8 mouse cellular contexts compared by ENCODE assay signal in genomic region chr5:113736522-113737164, GRCm38 (mm10). TPM values are rescaled to one million over a fixed set of nuclear protein-coding genes. Genes with fewer than 3 reads are reported as not detected.
DNase-seq lines count a peak whose midpoint lies in the region; ATAC-seq and TF ChIP-seq lines count a peak whose summit lies in the region.

No protein-coding gene starts in this region.

- peak overlapping the region; percentile 86 for H3K4me3 ChIP-seq in heart, embryonic 12.5 days
- peak overlapping the region; percentile 68 to 90 (median 87) for H3K4me3 ChIP-seq in CH12.LX (replicated peaks in 1 of 3; ENCODE audit: low read depth in 2 of 3, low read length in 2 of 3, poor library complexity in 1 of 3)
- H3K4me3 ChIP-seq in embryonic facial prominence, embryonic 15.5 days (replicated peaks), result peak overlapping the region; percentile 74
- peak overlapping the region; percentile 79 for H3K4me3 ChIP-seq in liver, embryonic 11.5 days (ENCODE audit: low read depth, low read length)

- peak overlapping the region; percentile 79; the same call in 1 of the 2 replicates for H3K27ac ChIP-seq in heart, embryonic 12.5 days (ENCODE audit: poor library complexity, severe bottlenecking)
- no peak overlapping the region for H3K27ac ChIP-seq in CH12.LX (ENCODE audit: insufficient read depth, low read depth)
- H3K27ac ChIP-seq in embryonic facial prominence, embryonic 15.5 days (replicated peaks), result peak overlapping the region; percentile 95; the same call in 1 of the 2 replicates
- no peak overlapping the region for H3K27ac ChIP-seq in liver, embryonic 11.5 days (ENCODE audit: low read depth, low read length)

- no peak for ATAC-seq in heart, embryonic 12.5 days (ENCODE audit: insufficient number of reproducible peaks, low FRiP score)
- no peak for ATAC-seq in embryonic facial prominence, embryonic 15.5 days (ENCODE audit: insufficient number of reproducible peaks, low FRiP score, low TSS enrichment, low read depth)
- ATAC-seq in liver, embryonic 11.5 days (replicated peaks; ENCODE audit: low FRiP score), result no peak
- ATAC-seq in granulocyte monocyte progenitor cell, adult 5-6 weeks (replicated peaks; ENCODE audit: poor library complexity, severe bottlenecking), result no peak

- H3K27me3 ChIP-seq in heart, embryonic 12.5 days (replicated peaks), result no peaks in the 10 kb centered on the region
- H3K27me3 ChIP-seq in CH12.LX (replicated peaks), result peaks cover 6% of the 10 kb centered on the region
- no peaks in the 10 kb centered on the region for H3K27me3 ChIP-seq in embryonic facial prominence, embryonic 15.5 days
- H3K27me3 ChIP-seq in liver, embryonic 11.5 days (replicated peaks; ENCODE audit: control insufficient read depth, insufficient read depth, low read length), result no peaks in the 10 kb centered on the region

- 41% methylated on average over 15 of the region's 15 CpGs for WGBS in heart, embryonic 12.5 days
- 35% methylated on average over 15 of the region's 15 CpGs for WGBS in embryonic facial prominence, embryonic 15.5 days
- 41% methylated on average over 15 of the region's 15 CpGs for WGBS in liver, embryonic 11.5 days

- intact Hi-C loops in heart, postnatal 25 days (cut with DNase I), result loop anchor here (1.0 kb wide), 1 partner anchor 34 kb away; no protein-coding TSS in a partner anchor

- H3K79me2 ChIP-seq in CH12.LX (replicated peaks; ENCODE audit: control insufficient read depth, extremely low read depth, insufficient read depth, poor library complexity, severe bottlenecking), result no peaks in the 10 kb centered on the region

- H3K9ac ChIP-seq in heart, embryonic 12.5 days, result peak overlapping the region; percentile 85
- peak overlapping the region; percentile 70 for H3K9ac ChIP-seq in CH12.LX (ENCODE audit: insufficient read depth, low read depth)
- H3K9ac ChIP-seq in embryonic facial prominence, embryonic 15.5 days, result peak overlapping the region; percentile 58
- peak overlapping the region; percentile 76 for H3K9ac ChIP-seq in liver, embryonic 11.5 days (ENCODE audit: low read depth, low read length)

- peaks cover 40% of the 10 kb centered on the region for H3K36me3 ChIP-seq in heart, embryonic 12.5 days
- H3K36me3 ChIP-seq in CH12.LX (replicated peaks in 1 of 2; ENCODE audit: control insufficient read depth in 1 of 2, insufficient read depth in 1 of 2, low read length in 1 of 2), result peaks cover 41 to 49% of the 10 kb centered on the region in 2 experiments
- H3K36me3 ChIP-seq in embryonic facial prominence, embryonic 15.5 days, result peaks cover 38% of the 10 kb centered on the region
- H3K36me3 ChIP-seq in liver, embryonic 11.5 days (ENCODE audit: control insufficient read depth, insufficient read depth, low read length), result peaks cover 27% of the 10 kb centered on the region

- no peak for TF ChIP-seq POLR2A in CH12.LX (IDR thresholded peaks at IDR 0.05; ENCODE audit: low read depth, low read length)

- in situ Hi-C loops in CH12.LX (cut with MboI; ENCODE audit: low pct_ligation_motif_present, low pct_unique_long_range_greater_than_20kb, low sequenced_read_pairs), result no loop called here

- H3K4me2 ChIP-seq in heart, embryonic 12.5 days, result peak overlapping the region; percentile 92
- peak overlapping the region; percentile 83 for H3K4me2 ChIP-seq in CH12.LX (ENCODE audit: insufficient read depth, low read depth, poor library complexity, severe bottlenecking)
- H3K4me2 ChIP-seq in embryonic facial prominence, embryonic 15.5 days (replicated peaks), result peak overlapping the region; percentile 76
- H3K4me2 ChIP-seq in liver, embryonic 11.5 days, result peak overlapping the region; percentile 92

- no peaks in the 10 kb centered on the region for H3K9me3 ChIP-seq in heart, embryonic 12.5 days (replicated peaks)
- H3K9me3 ChIP-seq in CH12.LX (replicated peaks; ENCODE audit: low read length), result no peaks in the 10 kb centered on the region
- no peaks in the 10 kb centered on the region for H3K9me3 ChIP-seq in embryonic facial prominence, embryonic 15.5 days (replicated peaks)
- no peaks in the 10 kb centered on the region for H3K9me3 ChIP-seq in liver, embryonic 11.5 days (ENCODE audit: control insufficient read depth, low read length)

- peaks cover 13% of the 10 kb centered on the region for H3K4me1 ChIP-seq in heart, embryonic 12.5 days (replicated peaks)
- H3K4me1 ChIP-seq in CH12.LX (ENCODE audit: control insufficient read depth in 1 of 2, insufficient read depth in 2 of 2), result peaks cover 10 to 21% of the 10 kb centered on the region in 2 experiments
- H3K4me1 ChIP-seq in embryonic facial prominence, embryonic 15.5 days, result peaks cover 18% of the 10 kb centered on the region
- peaks cover 14% of the 10 kb centered on the region for H3K4me1 ChIP-seq in liver, embryonic 11.5 days (replicated peaks; ENCODE audit: control insufficient read depth, insufficient read depth, low read length)

- no peak for TF ChIP-seq EP300 in CH12.LX (IDR thresholded peaks at IDR 0.05; ENCODE audit: low read length)

- peak in 1 of 2 experiments; percentile 34; a peak in 1 of 4 replicates for TF ChIP-seq CTCF in CH12.LX (conservative IDR thresholded peaks at IDR 0.05 in 1 of 2, IDR thresholded peaks at IDR 0.05 in 1 of 2; ENCODE audit: low read depth in 2 of 2, low read length in 2 of 2)

- no peak for TF ChIP-seq RAD21 in CH12.LX (IDR thresholded peaks at IDR 0.05; ENCODE audit: low read depth, low read length)

- dilution Hi-C loops in CH12.LX (cut with MboI; ENCODE audit: extremely low pct_ligation_motif_present, extremely low pct_unique_long_range_greater_than_20kb, low sequenced_read_pairs), result no loop called here

- no peak for DNase-seq in heart, postnatal 25 days (ENCODE audit: low spot score)
- DNase-seq in CH12.LX (ENCODE audit: extremely low read depth), result no peak
- no peak for DNase-seq in liver, embryonic 11.5 days (ENCODE audit: low spot score)
- no peak for DNase-seq in layer of hippocampus, adult 9-10 months (ENCODE audit: low spot score)
- DNase-seq in urinary bladder, postnatal 14 days (ENCODE audit: low spot score), result no peak

TF ChIP-seq in CH12.LX, 34 proteins besides CTCF, POLR2A, EP300 and RAD21 (continues in another document):
- TF ChIP-seq USF2 (conservative IDR thresholded peaks at IDR 0.05; ENCODE audit: low read depth, low read length) (no peak), RCOR1 (conservative IDR thresholded peaks at IDR 0.05; ENCODE audit: low read depth, low read length) (no peak), HCFC1 (IDR thresholded peaks at IDR 0.05; ENCODE audit: low read depth, low read length) (no peak), BHLHE40 (IDR thresholded peaks at IDR 0.05; ENCODE audit: low read depth, low read length) (no peak), JUN (IDR thresholded peaks at IDR 0.05; ENCODE audit: insufficient read depth, low read depth, low read length) (no peak), MAX (IDR thresholded peaks at IDR 0.05; ENCODE audit: low read length) (no peak), NRF1 (IDR thresholded peaks at IDR 0.05; ENCODE audit: low read depth, low read length) (no peak), ZKSCAN1 (IDR thresholded peaks at IDR 0.05; ENCODE audit: borderline replicate concordance, low read depth, low read length) (no peak), PAX5 (IDR thresholded peaks at IDR 0.05; ENCODE audit: low read length) (no peak)

RNA-seq across cellular contexts. Expression of gene Ficd, which starts 1.0 kb away (rescaled TPM):
- 6.1 and 6.9 TPM in 2 replicates for polyA plus RNA-seq in heart, embryonic 12.5 days (2016; fragmentation: Nextera tagmentation; extraction: Ambion mirVana)
- total RNA-seq in heart, postnatal 25 days (2021), result 1 to 10 TPM; 6.4 to 7.8 TPM
- total RNA-seq in CH12.LX (2012; rRNA removed), result 2.4 and 3.4 TPM in 2 replicates
- total RNA-seq in CH12.LX (2014; rRNA removed), result 2.0 and 2.5 TPM in 2 replicates
- 2.2 and 2.4 TPM in 2 replicates for polyA plus RNA-seq in CH12.LX (2012; ENCODE audit: insufficient read length, low read depth)
- polyA plus RNA-seq in embryonic facial prominence, embryonic 15.5 days (2015; fragmentation: Nextera tagmentation; extraction: Ambion mirVana), result 8.5 and 8.7 TPM in 2 replicates
- 2.9 and 3.7 TPM in 2 replicates for polyA plus RNA-seq in liver, embryonic 11.5 days (2014; fragmentation: Nextera tagmentation; extraction: Ambion mirVana)
- 1.6 and 3.7 TPM in 2 replicates for total RNA-seq in granulocyte monocyte progenitor cell, adult 5-6 weeks (2014; fragmentation: Nextera tagmentation)
- 0.77 and 1.9 TPM in 2 replicates for total RNA-seq in granulocyte monocyte progenitor cell, adult 5-6 weeks (2017)

RNA-seq across cellular contexts. Expression of gene 1700069L16Rik, which starts 12.1 kb away (rescaled TPM):
- not detected in 2 replicates for polyA plus RNA-seq in heart, embryonic 12.5 days (2016; fragmentation: Nextera tagmentation; extraction: Ambion mirVana)
- not detected for total RNA-seq in heart, postnatal 25 days (2021)
- total RNA-seq in CH12.LX (2012; rRNA removed) (not detected in 2 replicates), CH12.LX (2014; rRNA removed) (not detected in 2 replicates)
- polyA plus RNA-seq in CH12.LX (2012; ENCODE audit: insufficient read length, low read depth), result not detected in 2 replicates
- polyA plus RNA-seq in embryonic facial prominence, embryonic 15.5 days (2015; fragmentation: Nextera tagmentation; extraction: Ambion mirVana), result not detected in 2 replicates
- not detected in 2 replicates for polyA plus RNA-seq in liver, embryonic 11.5 days (2014; fragmentation: Nextera tagmentation; extraction: Ambion mirVana)
- total RNA-seq in granulocyte monocyte progenitor cell, adult 5-6 weeks (2014; fragmentation: Nextera tagmentation), result not detected in 2 replicates
- total RNA-seq in granulocyte monocyte progenitor cell, adult 5-6 weeks (2017), result not detected in 2 replicates

RNA-seq across cellular contexts. Expression of gene Sart3, which starts 35.7 kb away (rescaled TPM):
- polyA plus RNA-seq in heart, embryonic 12.5 days (2016; fragmentation: Nextera tagmentation; extraction: Ambion mirVana), result 44.4 and 50.1 TPM in 2 replicates
- total RNA-seq in heart, postnatal 25 days (2021), result 10 to 100 TPM; 14.1 to 17.1 TPM
- total RNA-seq in CH12.LX (2012; rRNA removed), result 66.1 and 67.0 TPM in 2 replicates
- 27.2 and 28.8 TPM in 2 replicates for total RNA-seq in CH12.LX (2014; rRNA removed)
- polyA plus RNA-seq in CH12.LX (2012; ENCODE audit: insufficient read length, low read depth), result 104 and 113 TPM in 2 replicates
- polyA plus RNA-seq in embryonic facial prominence, embryonic 15.5 days (2015; fragmentation: Nextera tagmentation; extraction: Ambion mirVana), result 47.9 and 48.0 TPM in 2 replicates
- polyA plus RNA-seq in liver, embryonic 11.5 days (2014; fragmentation: Nextera tagmentation; extraction: Ambion mirVana), result 52.0 and 54.4 TPM in 2 replicates
- total RNA-seq in granulocyte monocyte progenitor cell, adult 5-6 weeks (2014; fragmentation: Nextera tagmentation), result 29.2 and 29.7 TPM in 2 replicates
- total RNA-seq in granulocyte monocyte progenitor cell, adult 5-6 weeks (2017), result 31.1 and 38.5 TPM in 2 replicates

RNA-seq across cellular contexts. Expression of gene Iscu, which starts 35.9 kb away (rescaled TPM):
- 111 and 112 TPM in 2 replicates for polyA plus RNA-seq in heart, embryonic 12.5 days (2016; fragmentation: Nextera tagmentation; extraction: Ambion mirVana)
- 100 to 1,000 TPM; 164 to 165 TPM for total RNA-seq in heart, postnatal 25 days (2021)
- 79.3 and 81.5 TPM in 2 replicates for total RNA-seq in CH12.LX (2012; rRNA removed)
- total RNA-seq in CH12.LX (2014; rRNA removed), result 70.6 and 72.1 TPM in 2 replicates
- 83.0 and 86.7 TPM in 2 replicates for polyA plus RNA-seq in CH12.LX (2012; ENCODE audit: insufficient read length, low read depth)
- polyA plus RNA-seq in embryonic facial prominence, embryonic 15.5 days (2015; fragmentation: Nextera tagmentation; extraction: Ambion mirVana), result 102 and 106 TPM in 2 replicates
- polyA plus RNA-seq in liver, embryonic 11.5 days (2014; fragmentation: Nextera tagmentation; extraction: Ambion mirVana), result 109 and 117 TPM in 2 replicates
- total RNA-seq in granulocyte monocyte progenitor cell, adult 5-6 weeks (2014; fragmentation: Nextera tagmentation), result 81.9 and 100 TPM in 2 replicates
- 101 and 111 TPM in 2 replicates for total RNA-seq in granulocyte monocyte progenitor cell, adult 5-6 weeks (2017)

Comparison
In these comparisons a context has a peak if more than half of its experiments do, and no peak if none do; other contexts are left out.
1. H3K27ac ChIP-seq: peak in heart, embryonic 12.5 days (single experiment) and embryonic facial prominence, embryonic 15.5 days (single experiment); none in CH12.LX (single experiment) and liver, embryonic 11.5 days (single experiment).
2. Peak in every context shown above with its lines, with median percentiles within 50 percentile points of each other: H3K4me2 ChIP-seq, H3K4me3 ChIP-seq and H3K9ac ChIP-seq.